In genomic region chr11:75234745-75235144, GRCm38 (mm10) we compare ENCODE assay signal across 9 mouse cellular contexts. TPM values are rescaled to one million over a fixed set of nuclear protein-coding genes. Genes with fewer than 3 reads are reported as not detected.
A peak's percentile ranks its signal among the peaks of the same experiment; 100 is the strongest.
DNase-seq lines count a peak whose midpoint lies in the region; ATAC-seq and TF ChIP-seq lines count a peak whose summit lies in the region.
"Had no signal": no experiment of that assay in that cellular context is flagged by ENCODE, and none has a peak within 500 bp of the region (broad histone marks: within the 10 kb centered on the region; RNA-seq: fewer than 3 reads in every experiment).

No protein-coding gene starts in this region.

- peaks cover 33% of the 10 kb centered on the region for H3K4me1 ChIP-seq in heart, embryonic 12.5 days (replicated peaks)
- H3K4me1 ChIP-seq in hindbrain, embryonic 16.5 days (ENCODE audit: control insufficient read depth, insufficient read depth, low read depth, low read length) = peaks cover 12% of the 10 kb centered on the region
- peaks cover 24% of the 10 kb centered on the region for H3K4me1 ChIP-seq in liver, embryonic 16.5 days (ENCODE audit: control insufficient read depth, low read depth, low read length)
- no peaks in the 10 kb centered on the region for H3K4me1 ChIP-seq in stomach, embryonic 15.5 days
- 0 out of 2 replicates have a peak, but pooled peaks cover 1% of the 10 kb centered on the region for H3K4me1 ChIP-seq in heart, adult 2 months (ENCODE audit: control insufficient read depth, insufficient read depth, low read length)

- H3K79me2 ChIP-seq in heart, adult 2 months (replicated peaks; ENCODE audit: control insufficient read depth, insufficient read depth, low read length) = no peaks in the 10 kb centered on the region

- no peak overlapping the region for H3K4me3 ChIP-seq in heart, embryonic 12.5 days
- H3K4me3 ChIP-seq in hindbrain, embryonic 16.5 days (ENCODE audit: low read length) = peak overlapping the region; percentile 28
- no peak overlapping the region for H3K4me3 ChIP-seq in liver, embryonic 16.5 days (ENCODE audit: low read depth, low read length)
- no peak overlapping the region for H3K4me3 ChIP-seq in stomach, embryonic 15.5 days (replicated peaks)
- no peak overlapping the region for H3K4me3 ChIP-seq in heart, adult 2 months
- H3K4me3 ChIP-seq: heart, embryonic 15.5 days had no signal

- intact Hi-C loops in heart, postnatal 25 days (cut with DNase I) = loop anchor here (5.0 kb wide), 1 partner anchor 58 kb away; no protein-coding TSS in a partner anchor
- intact Hi-C loops in heart, adult 2 months (cut with DNase I) = no loop called here

- no peak overlapping the region for H3K9ac ChIP-seq in heart, embryonic 12.5 days
- peak overlapping the region; percentile 19 for H3K9ac ChIP-seq in hindbrain, embryonic 16.5 days (ENCODE audit: low read depth, low read length)
- H3K9ac ChIP-seq in liver, embryonic 16.5 days (ENCODE audit: low read depth, low read length) = no peak overlapping the region
- no peak overlapping the region for H3K9ac ChIP-seq in stomach, embryonic 15.5 days
- H3K9ac ChIP-seq in heart, adult 2 months (ENCODE audit: low read depth, low read length) = no peak overlapping the region
- H3K9ac ChIP-seq: heart, embryonic 15.5 days had no signal

- DNase-seq in heart, postnatal 25 days (ENCODE audit: low spot score) = no peak
- peak; percentile 52 for DNase-seq in WW6 (ENCODE audit: low read depth, low spot score)
- no peak for DNase-seq in thymus, postnatal 25 days
- DNase-seq in heart, adult 2 months = no peak

- peaks cover 23% of the 10 kb centered on the region; the same call in 1 of the 2 replicates for H3K27me3 ChIP-seq in heart, embryonic 12.5 days (replicated peaks)
- H3K27me3 ChIP-seq in hindbrain, embryonic 16.5 days (replicated peaks; ENCODE audit: control insufficient read depth, insufficient read depth, low read length) = no peaks in the 10 kb centered on the region
- H3K27me3 ChIP-seq in liver, embryonic 16.5 days (ENCODE audit: control insufficient read depth, insufficient read depth, low read depth, low read length) = peaks cover 8% of the 10 kb centered on the region; the same call in 1 of the 2 replicates
- H3K27me3 ChIP-seq in stomach, embryonic 15.5 days (replicated peaks) = 0 out of 2 replicates have a peak, but pooled peaks cover 6% of the 10 kb centered on the region
- no peaks in the 10 kb centered on the region for H3K27me3 ChIP-seq in heart, adult 2 months (ENCODE audit: control insufficient read depth, insufficient read depth, low read length)

- no peak overlapping the region for H3K27ac ChIP-seq in heart, embryonic 12.5 days (ENCODE audit: poor library complexity, severe bottlenecking)
- H3K27ac ChIP-seq in hindbrain, embryonic 16.5 days (ENCODE audit: low read depth, low read length) = no peak overlapping the region
- H3K27ac ChIP-seq in liver, embryonic 16.5 days (ENCODE audit: low read length) = peak overlapping the region; percentile 58
- no peak overlapping the region for H3K27ac ChIP-seq in stomach, embryonic 15.5 days
- no peak overlapping the region for H3K27ac ChIP-seq in heart, adult 2 months
- H3K27ac ChIP-seq: heart, embryonic 15.5 days had no signal

- no peak for TF ChIP-seq EP300 in heart, adult 2 months (IDR thresholded peaks at IDR 0.05; ENCODE audit: insufficient read depth, low read depth, low read length)

- no peaks in the 10 kb centered on the region for H3K9me3 ChIP-seq in heart, embryonic 12.5 days (replicated peaks)
- no peaks in the 10 kb centered on the region for H3K9me3 ChIP-seq in hindbrain, embryonic 16.5 days (ENCODE audit: control insufficient read depth, low read length)
- no peaks in the 10 kb centered on the region for H3K9me3 ChIP-seq in liver, embryonic 16.5 days (replicated peaks; ENCODE audit: control insufficient read depth, low read length)
- no peaks in the 10 kb centered on the region for H3K9me3 ChIP-seq in stomach, embryonic 15.5 days
- H3K9me3 ChIP-seq: heart, embryonic 15.5 days had no signal

- TF ChIP-seq POLR2A in heart, adult 2 months (IDR thresholded peaks at IDR 0.05; ENCODE audit: insufficient read depth, low read depth, low read length) = no peak

- ATAC-seq in heart, embryonic 12.5 days (ENCODE audit: insufficient number of reproducible peaks, low FRiP score) = peak; percentile 55; the same call in 1 of the 2 replicates
- ATAC-seq in hindbrain, embryonic 16.5 days = peak; percentile 81
- ATAC-seq in liver, embryonic 16.5 days (ENCODE audit: low read depth) = peak; percentile 96
- peak; percentile 79 for ATAC-seq in stomach, embryonic 15.5 days (ENCODE audit: insufficient read depth, low FRiP score, low read depth)

- peak overlapping the region; percentile 8; the same call in 1 of the 2 replicates for H3K4me2 ChIP-seq in heart, embryonic 12.5 days
- peak overlapping the region; percentile 52 for H3K4me2 ChIP-seq in hindbrain, embryonic 16.5 days (ENCODE audit: low read length)
- peak overlapping the region; percentile 35 for H3K4me2 ChIP-seq in liver, embryonic 16.5 days (ENCODE audit: low read depth, low read length)
- H3K4me2 ChIP-seq in stomach, embryonic 15.5 days = no peak overlapping the region
- H3K4me2 ChIP-seq: heart, embryonic 15.5 days had no signal

- no peak for TF ChIP-seq CTCF in heart, adult 2 months (IDR thresholded peaks at IDR 0.05)

- H3K36me3 ChIP-seq in heart, embryonic 12.5 days = no peaks in the 10 kb centered on the region
- H3K36me3 ChIP-seq in hindbrain, embryonic 16.5 days (ENCODE audit: control insufficient read depth, insufficient read depth, low read length) = no peaks in the 10 kb centered on the region
- H3K36me3 ChIP-seq in liver, embryonic 16.5 days (ENCODE audit: control insufficient read depth, insufficient read depth) = no peaks in the 10 kb centered on the region
- H3K36me3 ChIP-seq in stomach, embryonic 15.5 days = no peaks in the 10 kb centered on the region
- H3K36me3 ChIP-seq in heart, adult 2 months (ENCODE audit: control insufficient read depth, insufficient read depth, low read length) = no peaks in the 10 kb centered on the region
- H3K36me3 ChIP-seq: heart, embryonic 15.5 days had no signal

- 13% methylated on average over 16 of the region's 16 CpGs for WGBS in heart, embryonic 12.5 days
- WGBS in hindbrain, embryonic 16.5 days = 9% methylated on average over 16 of the region's 16 CpGs
- 3% methylated on average over 16 of the region's 16 CpGs for WGBS in liver, embryonic 16.5 days (ENCODE audit: insufficient replicate concordance)
- 11% methylated on average over 16 of the region's 16 CpGs for WGBS in stomach, embryonic 15.5 days
- 29% methylated on average over 16 of the region's 16 CpGs for WGBS in heart, adult 2 months

RNA-seq across cellular contexts. Expression of gene Rtn4rl1, which starts 41.2 kb away (rescaled TPM):
- polyA plus RNA-seq in heart, embryonic 12.5 days (2016; fragmentation: Nextera tagmentation; extraction: Ambion mirVana) = 16.3 and 16.8 TPM in 2 replicates
- 1 to 10 TPM; 9.7 to 9.8 TPM for total RNA-seq in heart, postnatal 25 days (2021)
- polyA plus RNA-seq in hindbrain, embryonic 16.5 days (2015; fragmentation: Nextera tagmentation; extraction: Ambion mirVana) = 10.6 and 10.7 TPM in 2 replicates
- 0.44 and 0.48 TPM in 2 replicates for polyA plus RNA-seq in liver, embryonic 16.5 days (2015; fragmentation: Nextera tagmentation; extraction: Ambion mirVana)
- polyA plus RNA-seq in stomach, embryonic 15.5 days (2015; fragmentation: Nextera tagmentation; extraction: Ambion mirVana) = 2.2 and 2.3 TPM in 2 replicates
- 1 to 10 TPM; 8.4 to 9.4 TPM for total RNA-seq in heart, adult 2 months (2021)
- polyA plus RNA-seq in heart, adult 2 months (2012; rRNA removed) = 7.5 and 10.4 TPM in 2 replicates

RNA-seq across cellular contexts. Expression of gene Dph1, which starts 43.7 kb away (rescaled TPM):
- 23.3 and 23.5 TPM in 2 replicates for polyA plus RNA-seq in heart, embryonic 12.5 days (2016; fragmentation: Nextera tagmentation; extraction: Ambion mirVana)
- total RNA-seq in heart, postnatal 25 days (2021) = 1 to 10 TPM; 7.4 to 9.0 TPM
- polyA plus RNA-seq in hindbrain, embryonic 16.5 days (2015; fragmentation: Nextera tagmentation; extraction: Ambion mirVana) = 15.4 and 15.7 TPM in 2 replicates
- 9.1 and 10.6 TPM in 2 replicates for polyA plus RNA-seq in liver, embryonic 16.5 days (2015; fragmentation: Nextera tagmentation; extraction: Ambion mirVana)
- polyA plus RNA-seq in stomach, embryonic 15.5 days (2015; fragmentation: Nextera tagmentation; extraction: Ambion mirVana) = 18.4 and 21.3 TPM in 2 replicates
- total RNA-seq in heart, adult 2 months (2021) = 10 to 100 TPM in 1 of 2 experiments, 1 to 10 TPM in 1; 8.5 to 11.6 TPM
- 21.7 and 32.9 TPM in 2 replicates for polyA plus RNA-seq in heart, adult 2 months (2012; rRNA removed)

RNA-seq across cellular contexts. Expression of gene Ovca2, which starts 56.1 kb away (rescaled TPM):
- polyA plus RNA-seq in heart, embryonic 12.5 days (2016; fragmentation: Nextera tagmentation; extraction: Ambion mirVana) = 19.4 and 20.5 TPM in 2 replicates
- total RNA-seq in heart, postnatal 25 days (2021) = 1 to 10 TPM; 6.0 to 6.1 TPM
- 14.4 and 14.5 TPM in 2 replicates for polyA plus RNA-seq in hindbrain, embryonic 16.5 days (2015; fragmentation: Nextera tagmentation; extraction: Ambion mirVana)
- polyA plus RNA-seq in liver, embryonic 16.5 days (2015; fragmentation: Nextera tagmentation; extraction: Ambion mirVana) = 8.7 and 9.6 TPM in 2 replicates
- 21.0 and 22.2 TPM in 2 replicates for polyA plus RNA-seq in stomach, embryonic 15.5 days (2015; fragmentation: Nextera tagmentation; extraction: Ambion mirVana)
- 1 to 10 TPM; 5.7 to 6.1 TPM for total RNA-seq in heart, adult 2 months (2021)
- 11.1 and 16.7 TPM in 2 replicates for polyA plus RNA-seq in heart, adult 2 months (2012; rRNA removed)
